In genomic region chr2:168160370-168160930, GRCm38 (mm10) we compare ENCODE assay signal across 30 mouse cellular contexts. TPM values are rescaled to one million over a fixed set of nuclear protein-coding genes. Genes with fewer than 3 reads are reported as not detected.
DNase-seq lines count a peak whose midpoint lies in the region; ATAC-seq and TF ChIP-seq lines count a peak whose summit lies in the region.
"Had no signal": no experiment of that assay in that cellular context is flagged by ENCODE, and none has a peak within 500 bp of the region (broad histone marks: within the 10 kb centered on the region; RNA-seq: fewer than 3 reads in every experiment).

No protein-coding gene starts in this region.

- peak; percentile 23 for DNase-seq in kidney, adult 2 months
- no peak for DNase-seq in kidney, postnatal 14 days
- no peak for DNase-seq in liver
- DNase-seq in ES-E14 (ENCODE audit: low read depth, low spot score) = no peak
- DNase-seq in liver, postnatal 0 days = no peak
- no peak for DNase-seq in layer of hippocampus, postnatal 36 days
- DNase-seq: adrenal gland, postnatal 25 days; cerebellum, adult 11-12 months; cerebellum, adult 9-11 months; embryo, embryonic 11 days; gastrocnemius, adult 2 months; heart, adult 2 months; heart, postnatal 4 days; lung, postnatal 4 days; retina, postnatal 1 day; right cerebral cortex, postnatal 14 days; thymus, adult 18-20 months; thymus, postnatal 25 days had no signal

- TF ChIP-seq CTCF in kidney, adult 2 months (conservative IDR thresholded peaks at IDR 0.05; ENCODE audit: insufficient read depth, insufficient read length, low read depth, low read length) = no peak
- TF ChIP-seq CTCF in liver, postnatal 0 days (IDR thresholded peaks at IDR 0.05; ENCODE audit: low read depth) = no peak

- no peak overlapping the region for H3K27ac ChIP-seq in kidney, adult 2 months (ENCODE audit: insufficient read depth, low read depth, low read length)
- 0 out of 2 replicates have a peak overlapping the region, but pooled peaks have one; percentile 77 for H3K27ac ChIP-seq in liver, embryonic 15.5 days (replicated peaks)
- H3K27ac ChIP-seq in ES-E14 (ENCODE audit: insufficient read depth, low read depth, low read length, poor library complexity, severe bottlenecking) = peak overlapping the region; percentile 58; the same call in 1 of the 2 replicates
- H3K27ac ChIP-seq in liver, postnatal 0 days (ENCODE audit: low read depth) = peak overlapping the region; percentile 90
- H3K27ac ChIP-seq: embryonic facial prominence, embryonic 12.5 days; gastrocnemius, adult 2 months; heart, adult 2 months; hindbrain, embryonic 13.5 days; midbrain, embryonic 13.5 days; neural tube, embryonic 15.5 days; stomach, embryonic 15.5 days had no signal

- no peak overlapping the region for H3K4me3 ChIP-seq in kidney, adult 2 months (ENCODE audit: insufficient read depth, low read depth, low read length)
- H3K4me3 ChIP-seq in liver, embryonic 15.5 days (replicated peaks) = no peak overlapping the region
- no peak overlapping the region for H3K4me3 ChIP-seq in ES-E14 (ENCODE audit: insufficient read depth in 1 of 2, low read depth in 1 of 2, low read length in 2 of 2, poor library complexity in 1 of 2, severe bottlenecking in 1 of 2)
- no peak overlapping the region for H3K4me3 ChIP-seq in liver, postnatal 0 days (ENCODE audit: low read depth, low read length)
- H3K4me3 ChIP-seq: embryonic facial prominence, embryonic 12.5 days; hindbrain, embryonic 13.5 days; stomach, embryonic 15.5 days had no signal

- WGBS in kidney, adult 2 months = 69% methylated on average over 9 of the region's 9 CpGs
- whole genome bisulfite sequencing in liver, embryonic 15.5 days (ENCODE audit: insufficient replicate concordance) = 63% methylated on average over 9 of the region's 9 CpGs
- WGBS in liver, postnatal 0 days (ENCODE audit: insufficient replicate concordance) = 64% methylated on average over 9 of the region's 9 CpGs

- no peaks in the 10 kb centered on the region for H3K9me3 ChIP-seq in liver, embryonic 15.5 days (replicated peaks)
- H3K9me3 ChIP-seq in ES-E14 (ENCODE audit: control insufficient read depth, insufficient read depth, low read depth, low read length) = no peaks in the 10 kb centered on the region
- no peaks in the 10 kb centered on the region for H3K9me3 ChIP-seq in liver, postnatal 0 days (ENCODE audit: low read length)
- H3K9me3 ChIP-seq: embryonic facial prominence, embryonic 12.5 days; heart, embryonic 12.5 days; hindbrain, embryonic 13.5 days; megakaryocyte, embryonic 14.5 days; midbrain, embryonic 13.5 days; neural tube, embryonic 15.5 days; stomach, embryonic 15.5 days had no signal

- TF ChIP-seq POLR2A in kidney, adult 2 months (IDR thresholded peaks at IDR 0.05; ENCODE audit: low read depth, low read length) = no peak

- in situ Hi-C loops in ES-E14 (cut with MboI; ENCODE audit: low sequenced_read_pairs in 2 of 2, unreplicated experiment in 2 of 2) = no loop called here

- H3K4me1 ChIP-seq in kidney, adult 2 months (ENCODE audit: control insufficient read depth, insufficient read depth, low read length) = peaks cover 19% of the 10 kb centered on the region; the same call in 1 of the 2 replicates
- H3K4me1 ChIP-seq in liver, embryonic 15.5 days (replicated peaks) = peaks cover 51% of the 10 kb centered on the region
- H3K4me1 ChIP-seq in ES-E14 (ENCODE audit: control insufficient read depth in 2 of 2, insufficient read depth in 2 of 2, low read length in 2 of 2, poor library complexity in 1 of 2) = peaks cover 2 to 28% of the 10 kb centered on the region in 2 experiments; a peak in 3 of 4 replicates
- peaks cover 27% of the 10 kb centered on the region for H3K4me1 ChIP-seq in liver, postnatal 0 days (ENCODE audit: insufficient read depth)

- H3K4me2 ChIP-seq in liver, embryonic 15.5 days = no peak overlapping the region
- H3K4me2 ChIP-seq in liver, postnatal 0 days (ENCODE audit: low read depth, low read length) = no peak overlapping the region

- no peak overlapping the region for H3K9ac ChIP-seq in liver, embryonic 15.5 days
- H3K9ac ChIP-seq in ES-E14 (ENCODE audit: insufficient read depth, low read depth, low read length, poor library complexity, severe bottlenecking) = no peak overlapping the region
- H3K9ac ChIP-seq in liver, postnatal 0 days (replicated peaks) = no peak overlapping the region
- H3K9ac ChIP-seq: embryonic facial prominence, embryonic 12.5 days; neural tube, embryonic 15.5 days; stomach, embryonic 15.5 days had no signal

- ATAC-seq in liver, embryonic 15.5 days (ENCODE audit: insufficient read depth) = no peak
- ATAC-seq in liver, postnatal 0 days = no peak
- ATAC-seq in frontal cortex, adult (ENCODE audit: low TSS enrichment) = no peak
- ATAC-seq: forebrain, embryonic 14.5 days; intestine, embryonic 16.5 days had no signal

- TF ChIP-seq EP300 in liver, postnatal 0 days (IDR thresholded peaks at IDR 0.05; ENCODE audit: low read depth) = no peak

- no peaks in the 10 kb centered on the region for H3K36me3 ChIP-seq in kidney, adult 2 months (ENCODE audit: control insufficient read depth, insufficient read depth, low read length)
- no peaks in the 10 kb centered on the region for H3K36me3 ChIP-seq in liver, embryonic 15.5 days (replicated peaks)
- no peaks in the 10 kb centered on the region for H3K36me3 ChIP-seq in ES-E14 (ENCODE audit: control insufficient read depth, insufficient read depth, low read length, poor library complexity, severe bottlenecking)
- H3K36me3 ChIP-seq in liver, postnatal 0 days (replicated peaks; ENCODE audit: insufficient read depth, low read length) = no peaks in the 10 kb centered on the region
- H3K36me3 ChIP-seq: embryonic facial prominence, embryonic 12.5 days; heart, embryonic 12.5 days; hindbrain, embryonic 13.5 days; midbrain, embryonic 13.5 days; neural tube, embryonic 15.5 days; stomach, embryonic 15.5 days had no signal

- no peaks in the 10 kb centered on the region for H3K27me3 ChIP-seq in kidney, adult 2 months (replicated peaks; ENCODE audit: control insufficient read depth, insufficient read depth, low read length)
- peaks cover 52% of the 10 kb centered on the region for H3K27me3 ChIP-seq in liver, embryonic 15.5 days
- H3K27me3 ChIP-seq in liver, postnatal 0 days (ENCODE audit: insufficient read depth, low read length) = 0 out of 2 replicates have a peak, but pooled peaks cover 4% of the 10 kb centered on the region
- H3K27me3 ChIP-seq: CH12.LX; heart, embryonic 12.5 days; stomach, embryonic 15.5 days had no signal

TF ChIP-seq in ES-E14, 5 proteins besides CTCF, POLR2A, EP300 and RAD21:
- TF ChIP-seq ZNF384 (IDR thresholded peaks at IDR 0.05; ENCODE audit: low read depth, low read length) (peak; percentile 64; the same call in 1 of the 2 replicates), CHD2 (IDR thresholded peaks at IDR 0.05; ENCODE audit: low read depth, low read length) (no peak)

RNA-seq across cellular contexts. Expression of gene Adnp, which starts 46.5 kb away (rescaled TPM):
- 14.9 and 15.8 TPM in 2 replicates for polyA plus RNA-seq in kidney, adult 2 months (2012; rRNA removed)
- polyA plus RNA-seq in liver, embryonic 15.5 days (2015; fragmentation: Nextera tagmentation; extraction: Ambion mirVana) = 1.8 and 2.3 TPM in 2 replicates
- 13.2 and 15.9 TPM in 2 replicates for total RNA-seq in ES-E14 (2012; rRNA removed)
- 3.5 and 4.0 TPM in 2 replicates for polyA plus RNA-seq in liver, postnatal 0 days (2015; fragmentation: Nextera tagmentation; extraction: Ambion mirVana)
- 10 to 100 TPM; 84.3 to 90.6 TPM for total RNA-seq in layer of hippocampus, postnatal 36 days (2021)
